Mouse (Mus musculus): ENCODE results near the gene Dgkg.

DNA sequence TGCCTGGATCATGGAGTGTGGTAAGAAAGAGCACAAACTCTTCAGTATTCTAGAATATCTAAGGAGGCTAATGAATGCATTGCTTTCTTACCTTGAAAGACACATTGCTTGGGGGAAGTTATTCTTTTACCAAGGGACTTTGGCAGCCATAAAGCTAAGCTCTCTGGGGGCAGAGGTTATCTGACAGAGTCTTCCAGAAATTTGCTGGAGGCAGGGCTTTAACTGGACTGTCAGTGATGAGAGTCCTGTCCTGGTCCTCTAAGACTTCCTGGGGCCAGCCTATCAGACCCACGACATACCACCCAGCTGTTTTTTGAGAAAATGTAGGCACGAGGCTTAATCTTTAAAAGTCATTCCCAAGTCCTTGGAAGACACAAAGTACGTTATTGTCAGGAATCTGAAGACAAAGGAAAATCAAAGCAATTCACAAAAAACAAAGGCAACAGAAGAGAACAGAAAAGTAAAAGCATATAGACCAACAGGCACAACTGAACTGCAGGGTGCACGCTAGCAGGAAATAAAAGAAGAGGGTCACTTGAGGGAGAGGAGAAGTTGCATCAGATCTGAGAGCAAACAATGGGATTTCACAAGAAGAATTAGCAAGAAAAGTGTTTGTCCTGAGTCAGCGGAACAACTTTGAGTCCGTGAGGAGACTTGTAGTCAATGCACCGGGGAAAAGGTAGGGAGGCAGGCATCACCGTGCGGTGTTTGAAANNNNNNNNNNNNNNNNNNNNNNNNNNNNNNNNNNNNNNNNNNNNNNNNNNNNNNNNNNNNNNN, 146.0 kb downstream of the Dgkg start:
- TF ChIP-seq CTCF (IDR thresholded peaks at IDR 0.05; ENCODE audit: borderline replicate concordance, insufficient read depth, low read depth, low read length) (no peak), POLR2A (IDR thresholded peaks at IDR 0.05; ENCODE audit: borderline replicate concordance, insufficient read depth, low read length) (no peak)

Measured in cerebellum, adult 2 months (tissue).